13 mouse cellular contexts compared by ENCODE assay signal in genomic region chr19:60040721-60041120, GRCm38 (mm10).
"Had no signal": no experiment of that assay in that cellular context is flagged by ENCODE, and none has a peak within 500 bp of the region (broad histone marks: within the 10 kb centered on the region; RNA-seq: fewer than 3 reads in every experiment).

No protein-coding gene starts in this region.

- H3K4me2 ChIP-seq: limb, embryonic 15.5 days; liver, embryonic 12.5 days; lung, embryonic 14.5 days; midbrain, embryonic 15.5 days; neural tube, embryonic 12.5 days had no signal

- H3K36me3 ChIP-seq: limb, embryonic 15.5 days; liver, embryonic 12.5 days; midbrain, embryonic 10.5 days; midbrain, embryonic 15.5 days; neural tube, embryonic 12.5 days had no signal

- H3K27ac ChIP-seq: limb, embryonic 15.5 days; liver, embryonic 12.5 days; midbrain, embryonic 10.5 days; midbrain, embryonic 15.5 days; neural tube, embryonic 12.5 days; stomach, postnatal 0 days had no signal

- ATAC-seq: intestine, postnatal 0 days; liver, embryonic 12.5 days; midbrain, embryonic 15.5 days had no signal

- DNase-seq: layer of hippocampus, adult 9-11 months; layer of hippocampus, postnatal 36 days; lung, embryonic 14.5 days; lung, postnatal 10 days; lung, postnatal 4 days; thymus, postnatal 4 days had no signal

- H3K9ac ChIP-seq: limb, embryonic 15.5 days; liver, embryonic 12.5 days; lung, embryonic 14.5 days; midbrain, embryonic 15.5 days; neural tube, embryonic 12.5 days had no signal

- H3K27me3 ChIP-seq: limb, embryonic 15.5 days; liver, embryonic 12.5 days; midbrain, embryonic 15.5 days; neural tube, embryonic 12.5 days had no signal

- H3K9me3 ChIP-seq: limb, embryonic 15.5 days; liver, embryonic 12.5 days; midbrain, embryonic 10.5 days; midbrain, embryonic 15.5 days; neural tube, embryonic 12.5 days had no signal

- H3K4me3 ChIP-seq: limb, embryonic 15.5 days; liver, embryonic 12.5 days; midbrain, embryonic 10.5 days; midbrain, embryonic 15.5 days; neural tube, embryonic 12.5 days had no signal

- H3K4me1 ChIP-seq: limb, embryonic 15.5 days; liver, embryonic 12.5 days; midbrain, embryonic 10.5 days; midbrain, embryonic 15.5 days; neural tube, embryonic 12.5 days had no signal
